In the genomic region with DNA sequence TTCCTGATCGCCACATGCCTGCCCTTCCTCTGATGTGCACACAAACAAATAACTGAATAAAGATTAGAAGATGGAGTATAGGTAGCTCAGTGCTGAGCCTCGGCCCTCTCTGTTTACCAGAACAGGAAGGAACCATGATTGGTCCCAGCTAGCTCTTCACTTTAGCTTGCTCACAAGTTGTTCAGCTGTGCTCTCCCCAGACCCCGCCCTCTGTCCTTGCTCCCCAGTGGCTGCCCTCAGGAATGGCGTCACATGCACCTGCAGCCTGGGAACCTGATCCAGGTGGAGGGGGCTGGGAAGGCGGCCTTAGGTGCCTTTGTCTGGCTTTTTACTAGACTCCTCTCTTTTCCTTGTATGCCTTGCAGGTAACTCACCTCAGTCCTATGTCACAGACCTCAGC, we compare ENCODE assay signal across 13 mouse cellular contexts. TPM values are rescaled to one million over a fixed set of nuclear protein-coding genes. Genes with fewer than 3 reads are reported as not detected.
A peak's percentile ranks its signal among the peaks of the same experiment; 100 is the strongest.
DNase-seq lines count a peak whose midpoint lies in the region; ATAC-seq lines count a peak whose summit lies in the region.
"Had no signal": no experiment of that assay in that cellular context is flagged by ENCODE, and none has a peak within 500 bp of the region (broad histone marks: within the 10 kb centered on the region; RNA-seq: fewer than 3 reads in every experiment).

No protein-coding gene starts in this region.

- peak; percentile 77 for DNase-seq in lung, postnatal 36 days
- no peak for DNase-seq in Muller cell, postnatal 12 days (ENCODE audit: inconsistent ontology term)
- DNase-seq: right cerebral cortex, postnatal 4 days had no signal

- peak overlapping the region; percentile 27; the same call in 1 of the 2 replicates for H3K9ac ChIP-seq in hindbrain, embryonic 12.5 days
- H3K9ac ChIP-seq in hindbrain, embryonic 16.5 days (ENCODE audit: low read depth, low read length), result no peak overlapping the region
- no peak overlapping the region for H3K9ac ChIP-seq in embryonic facial prominence, embryonic 12.5 days
- no peak overlapping the region for H3K9ac ChIP-seq in kidney, embryonic 15.5 days
- H3K9ac ChIP-seq: liver, embryonic 15.5 days had no signal

- no peak overlapping the region for H3K4me2 ChIP-seq in hindbrain, embryonic 12.5 days (replicated peaks)
- H3K4me2 ChIP-seq in hindbrain, embryonic 16.5 days (ENCODE audit: low read length), result no peak overlapping the region
- H3K4me2 ChIP-seq in embryonic facial prominence, embryonic 12.5 days (replicated peaks), result no peak overlapping the region
- peak overlapping the region; percentile 42 for H3K4me2 ChIP-seq in kidney, embryonic 15.5 days
- H3K4me2 ChIP-seq: liver, embryonic 15.5 days had no signal

- no peak for ATAC-seq in hindbrain, embryonic 12.5 days (ENCODE audit: low FRiP score)
- no peak for ATAC-seq in hindbrain, embryonic 16.5 days
- 0 out of 2 replicates have a peak, but pooled peaks have one; percentile 23 for ATAC-seq in embryonic facial prominence, embryonic 12.5 days (ENCODE audit: insufficient number of reproducible peaks, insufficient read depth, low FRiP score, low TSS enrichment)
- ATAC-seq in kidney, embryonic 15.5 days (replicated peaks; ENCODE audit: low FRiP score), result peak; percentile 69
- ATAC-seq in erythroblast, adult 5-6 weeks (replicated peaks; ENCODE audit: low FRiP score, poor library complexity, severe bottlenecking), result no peak
- no peak for ATAC-seq in megakaryocyte progenitor cell, adult 5-6 weeks (replicated peaks; ENCODE audit: poor library complexity)

- no peaks in the 10 kb centered on the region for H3K9me3 ChIP-seq in hindbrain, embryonic 12.5 days (replicated peaks)
- no peaks in the 10 kb centered on the region for H3K9me3 ChIP-seq in hindbrain, embryonic 16.5 days (ENCODE audit: control insufficient read depth, low read length)
- no peaks in the 10 kb centered on the region for H3K9me3 ChIP-seq in embryonic facial prominence, embryonic 12.5 days
- H3K9me3 ChIP-seq in kidney, embryonic 15.5 days (replicated peaks), result no peaks in the 10 kb centered on the region
- H3K9me3 ChIP-seq: liver, embryonic 15.5 days had no signal

- peaks cover 9% of the 10 kb centered on the region; the same call in 1 of the 2 replicates for H3K4me1 ChIP-seq in hindbrain, embryonic 12.5 days
- peaks cover 5% of the 10 kb centered on the region for H3K4me1 ChIP-seq in hindbrain, embryonic 16.5 days (ENCODE audit: control insufficient read depth, insufficient read depth, low read depth, low read length)
- peaks cover 14% of the 10 kb centered on the region for H3K4me1 ChIP-seq in embryonic facial prominence, embryonic 12.5 days
- H3K4me1 ChIP-seq in kidney, embryonic 15.5 days, result peaks cover 42% of the 10 kb centered on the region

- WGBS in hindbrain, embryonic 12.5 days, result 65% methylated on average over 5 of the region's 5 CpGs
- 72% methylated on average over 5 of the region's 5 CpGs for WGBS in hindbrain, embryonic 16.5 days
- 54% methylated on average over 5 of the region's 5 CpGs for WGBS in embryonic facial prominence, embryonic 12.5 days
- 52% methylated on average over 5 of the region's 5 CpGs for WGBS in kidney, embryonic 15.5 days

- no peaks in the 10 kb centered on the region for H3K27me3 ChIP-seq in hindbrain, embryonic 12.5 days
- no peaks in the 10 kb centered on the region for H3K27me3 ChIP-seq in hindbrain, embryonic 16.5 days (replicated peaks; ENCODE audit: control insufficient read depth, insufficient read depth, low read length)
- H3K27me3 ChIP-seq in embryonic facial prominence, embryonic 12.5 days, result no peaks in the 10 kb centered on the region
- no peaks in the 10 kb centered on the region for H3K27me3 ChIP-seq in kidney, embryonic 15.5 days
- H3K27me3 ChIP-seq: liver, embryonic 15.5 days had no signal

- H3K27ac ChIP-seq in hindbrain, embryonic 12.5 days, result 0 out of 2 replicates have a peak overlapping the region, but pooled peaks have one; percentile 6
- no peak overlapping the region for H3K27ac ChIP-seq in hindbrain, embryonic 16.5 days (ENCODE audit: low read depth, low read length)
- H3K27ac ChIP-seq in embryonic facial prominence, embryonic 12.5 days, result 0 out of 2 replicates have a peak overlapping the region, but pooled peaks have one; percentile 60
- peak overlapping the region; percentile 34 for H3K27ac ChIP-seq in kidney, embryonic 15.5 days
- H3K27ac ChIP-seq: liver, embryonic 15.5 days had no signal

- no peak overlapping the region for H3K4me3 ChIP-seq in hindbrain, embryonic 12.5 days
- no peak overlapping the region for H3K4me3 ChIP-seq in hindbrain, embryonic 16.5 days (ENCODE audit: low read length)
- H3K4me3 ChIP-seq in embryonic facial prominence, embryonic 12.5 days, result 0 out of 2 replicates have a peak overlapping the region, but pooled peaks have one; percentile 15
- H3K4me3 ChIP-seq in kidney, embryonic 15.5 days (replicated peaks), result peak overlapping the region; percentile 19
- H3K4me3 ChIP-seq: liver, embryonic 15.5 days had no signal

- H3K36me3 ChIP-seq in hindbrain, embryonic 12.5 days, result no peaks in the 10 kb centered on the region
- H3K36me3 ChIP-seq in hindbrain, embryonic 16.5 days (ENCODE audit: control insufficient read depth, insufficient read depth, low read length), result no peaks in the 10 kb centered on the region
- no peaks in the 10 kb centered on the region for H3K36me3 ChIP-seq in embryonic facial prominence, embryonic 12.5 days
- no peaks in the 10 kb centered on the region for H3K36me3 ChIP-seq in kidney, embryonic 15.5 days
- H3K36me3 ChIP-seq: liver, embryonic 15.5 days had no signal

RNA-seq across cellular contexts. Expression of a gene that starts 9.4 kb away (rescaled TPM):
- 171 and 179 TPM in 2 replicates for polyA plus RNA-seq in hindbrain, embryonic 12.5 days (2016; fragmentation: Nextera tagmentation; extraction: Ambion mirVana)
- polyA plus RNA-seq in hindbrain, embryonic 16.5 days (2015; fragmentation: Nextera tagmentation; extraction: Ambion mirVana), result 79.0 and 104 TPM in 2 replicates
- 117 and 123 TPM in 2 replicates for polyA plus RNA-seq in embryonic facial prominence, embryonic 12.5 days (2016; fragmentation: Nextera tagmentation; extraction: Ambion mirVana)
- polyA plus RNA-seq in kidney, embryonic 15.5 days (2015; fragmentation: Nextera tagmentation; extraction: Ambion mirVana), result 99.8 and 104 TPM in 2 replicates
- 15.2 and 20.5 TPM in 2 replicates for total RNA-seq in erythroblast, adult 5-6 weeks (2015; ENCODE audit: low replicate concordance)
- 16.7 and 18.1 TPM in 2 replicates for total RNA-seq in erythroblast, adult 5-6 weeks (2017; ENCODE audit: low replicate concordance)
- 94.1 and 112 TPM in 2 replicates for total RNA-seq in megakaryocyte progenitor cell, adult 5-6 weeks (2015)
- 55.7 and 88.3 TPM in 2 replicates for total RNA-seq in megakaryocyte progenitor cell, adult 5-6 weeks (2017)

RNA-seq across cellular contexts. Expression of a gene that starts 37.8 kb away (rescaled TPM):
- polyA plus RNA-seq in hindbrain, embryonic 12.5 days (2016; fragmentation: Nextera tagmentation; extraction: Ambion mirVana), result not detected in 2 replicates
- not detected in 2 replicates for polyA plus RNA-seq in hindbrain, embryonic 16.5 days (2015; fragmentation: Nextera tagmentation; extraction: Ambion mirVana)
- polyA plus RNA-seq in embryonic facial prominence, embryonic 12.5 days (2016; fragmentation: Nextera tagmentation; extraction: Ambion mirVana), result not detected in 2 replicates
- not detected in 2 replicates for polyA plus RNA-seq in kidney, embryonic 15.5 days (2015; fragmentation: Nextera tagmentation; extraction: Ambion mirVana)
- total RNA-seq in erythroblast, adult 5-6 weeks (2015; ENCODE audit: low replicate concordance), result not detected in 2 replicates
- total RNA-seq in erythroblast, adult 5-6 weeks (2017; ENCODE audit: low replicate concordance), result not detected in 2 replicates
- total RNA-seq in megakaryocyte progenitor cell, adult 5-6 weeks (2015), result not detected in 2 replicates
- not detected in 2 replicates for total RNA-seq in megakaryocyte progenitor cell, adult 5-6 weeks (2017)
- total RNA-seq: layer of hippocampus, postnatal 10 days had no signal
- polyA plus RNA-seq: embryonic facial prominence, embryonic 11.5 days; gonadal fat pad, adult 2 months; liver, embryonic 15.5 days had no signal

RNA-seq across cellular contexts. Expression of a gene that starts 39.4 kb away (rescaled TPM):
- 152 and 155 TPM in 2 replicates for polyA plus RNA-seq in hindbrain, embryonic 12.5 days (2016; fragmentation: Nextera tagmentation; extraction: Ambion mirVana)
- polyA plus RNA-seq in hindbrain, embryonic 16.5 days (2015; fragmentation: Nextera tagmentation; extraction: Ambion mirVana), result 133 and 167 TPM in 2 replicates
- polyA plus RNA-seq in embryonic facial prominence, embryonic 12.5 days (2016; fragmentation: Nextera tagmentation; extraction: Ambion mirVana), result 184 and 185 TPM in 2 replicates
- polyA plus RNA-seq in kidney, embryonic 15.5 days (2015; fragmentation: Nextera tagmentation; extraction: Ambion mirVana), result 300 and 318 TPM in 2 replicates
- 80.3 and 91.8 TPM in 2 replicates for total RNA-seq in erythroblast, adult 5-6 weeks (2015; ENCODE audit: low replicate concordance)
- 24.3 and 35.9 TPM in 2 replicates for total RNA-seq in erythroblast, adult 5-6 weeks (2017; ENCODE audit: low replicate concordance)
- 438 and 488 TPM in 2 replicates for total RNA-seq in megakaryocyte progenitor cell, adult 5-6 weeks (2015)
- 213 and 253 TPM in 2 replicates for total RNA-seq in megakaryocyte progenitor cell, adult 5-6 weeks (2017)

Comparison
In these comparisons a context has a peak if more than half of its experiments do, and no peak if none do; other contexts are left out.
1. ATAC-seq: peak in embryonic facial prominence, embryonic 12.5 days (single experiment) and kidney, embryonic 15.5 days (single experiment); none in hindbrain, embryonic 12.5 days (single experiment), hindbrain, embryonic 16.5 days (single experiment), erythroblast, adult 5-6 weeks (single experiment) and megakaryocyte progenitor cell, adult 5-6 weeks (single experiment).
2. H3K4me3 ChIP-seq: peak in embryonic facial prominence, embryonic 12.5 days (single experiment) and kidney, embryonic 15.5 days (single experiment); none in hindbrain, embryonic 12.5 days (single experiment) and hindbrain, embryonic 16.5 days (single experiment).